Mouse (Mus musculus) liver, adult 2 months (tissue): ENCODE results near the gene Cuedc2. TPM values are rescaled to one million over a fixed set of nuclear protein-coding genes. Genes with fewer than 3 reads are reported as not detected.

ENCODE experiments used
- DNase-seq: peaks from one replicate; pipeline ENCODE4 v3.0.0-alpha.2; 2011; ENCODE audit warnings: low read depth, low spot score; ENCODE audit errors: extremely low read depth
- H3K27ac ChIP-seq: fragments of 200-500 bp; replicated peaks from 2 replicates; pipeline ENCODE4 v1.5.1; 2012; ENCODE audit warnings: low read depth, mild to moderate bottlenecking, control low read depth, inconsistent platforms, low read length; ENCODE audit not compliant: insufficient read depth
- H3K27me3 ChIP-seq: fragments of 200-500 bp; 2 replicates; pipeline ENCODE4 v1.6.1; 2012; ENCODE audit warnings: mild to moderate bottlenecking, moderate library complexity, low read length, inconsistent platforms; ENCODE audit not compliant: control insufficient read depth, insufficient read depth
- H3K36me3 ChIP-seq: fragments of 200-500 bp; 2 replicates; pipeline ENCODE4 v1.6.1; 2012; ENCODE audit warnings: low read length, inconsistent platforms; ENCODE audit not compliant: control insufficient read depth, insufficient read depth
- H3K4me1 ChIP-seq: fragments of 200-500 bp; 2 replicates; pipeline ENCODE4 v1.6.1; 2011; ENCODE audit warnings: low read length; ENCODE audit not compliant: control insufficient read depth, insufficient read depth
- H3K4me3 ChIP-seq: fragments of 200-500 bp; 2 replicates; pipeline ENCODE4 v1.5.1; 2011; ENCODE audit warnings: low read depth, mild to moderate bottlenecking, control low read depth, low read length, moderate library complexity; ENCODE audit not compliant: insufficient read depth
- H3K79me2 ChIP-seq: fragments of 200-500 bp; 2 replicates; pipeline ENCODE4 v1.6.1; 2012; ENCODE audit warnings: inconsistent platforms, mild to moderate bottlenecking, low read length, moderate library complexity; ENCODE audit not compliant: control insufficient read depth, insufficient read depth
- H3K9ac ChIP-seq: fragments of 200-500 bp; 2 replicates; pipeline ENCODE4 v1.6.1; 2012; ENCODE audit warnings: low read depth, mild to moderate bottlenecking, control low read depth, inconsistent platforms, low read length
- CTCF ChIP-seq: fragments of 200-500 bp; IDR thresholded peaks from 2 replicates; pipeline ENCODE4 v1.5.1; 2011; ENCODE audit warnings: low read depth, low read length, control low read depth
- POLR2A ChIP-seq: fragments of 200-500 bp; IDR thresholded peaks from 2 replicates; pipeline ENCODE4 v1.6.1; 2011; ENCODE audit warnings: low read length, control low read depth; ENCODE audit not compliant: insufficient read depth; ENCODE audit errors: extremely low read depth
- WGBS: fragments of 180-500 bp; shearing (Covaris S2); methylation state at CpG from one replicate; pipeline ENCODE4 v1.1.7; 2018; 5-methylcytosine and 5-hydroxymethylcytosine counted together
- polyA plus RNA-seq: library from polyadenylated mRNA; depleted of rRNA; stranded (reverse); fragments of >200 nt; gene quantifications from 2 replicates; pipeline ENCODE4 v1.2.3, GENCODE M21; 2012; rRNA removed
- total RNA-seq: library from RNA; depleted of rRNA; stranded (reverse); fragments of >200 nt; gene quantifications from 2 replicates; pipeline ENCODE4 v1.2.3, GENCODE M21; 2014; rRNA removed

The Cuedc2 gene
- total and polyA plus RNA-seq, 2 experiments = 19.5 to 24.6 TPM

- H3K4me1 ChIP-seq = no peaks in the 10 kb centered on the region
- no peak overlapping the region for H3K9ac ChIP-seq
- 97% methylated on average over 7 of the region's 7 CpGs for WGBS
- TF ChIP-seq CTCF (no peak), POLR2A (no peak)
- no peak overlapping the region for H3K4me3 ChIP-seq
- DNase-seq = no peak
- no peak overlapping the region for H3K27ac ChIP-seq
- peaks cover 36% of the 10 kb centered on the region for H3K36me3 ChIP-seq
- no peaks in the 10 kb centered on the region for H3K27me3 ChIP-seq
- no peaks in the 10 kb centered on the region for H3K79me2 ChIP-seq
Observed at GRCm38 (mm10) chr19:46285631-46286030, 52.9 kb downstream of the Cuedc2 start.

GRCm38 (mm10) chr19:46284686-46285085 lies 53.8 kb downstream of the Cuedc2 start:
- Histone ChIP-seq H3K4me1 (no peaks in the 10 kb centered on the region), H3K27me3 (no peaks in the 10 kb centered on the region), H3K4me3 (no peak overlapping the region), H3K9ac (no peak overlapping the region), H3K79me2 (no peaks in the 10 kb centered on the region), H3K36me3 (peaks cover 45% of the 10 kb centered on the region), H3K27ac (no peak overlapping the region)
- WGBS = 95% methylated on average over 4 of the region's 4 CpGs
- no peak for TF ChIP-seq CTCF
- TF ChIP-seq POLR2A = no peak
- DNase-seq = no peak

GRCm38 (mm10) chr19:46282081-46282849 lies 56.2 kb downstream of the Cuedc2 start:
- no peaks in the 10 kb centered on the region for H3K27me3 ChIP-seq
- H3K36me3 ChIP-seq = peaks cover 55% of the 10 kb centered on the region
- H3K4me3 ChIP-seq = no peak overlapping the region
- no peak for DNase-seq
- TF ChIP-seq POLR2A = no peak
- peak; percentile 41 for TF ChIP-seq CTCF
- 97% methylated on average over 11 of the region's 11 CpGs for WGBS
- no peaks in the 10 kb centered on the region for H3K4me1 ChIP-seq
- H3K79me2 ChIP-seq = no peaks in the 10 kb centered on the region
- no peak overlapping the region for H3K9ac ChIP-seq
- no peak overlapping the region for H3K27ac ChIP-seq

Other genes with a start within 250 kb of the Cuedc2 start
- gene Elovl3, start 206.8 kb downstream of the Cuedc2 start, total RNA-seq = 0.67 and 9.8 TPM in 2 replicates
- 2.6 and 3.7 TPM in 2 replicates for gene Elovl3, start 206.8 kb downstream of the Cuedc2 start, polyA plus RNA-seq
- gene Pitx3, start 190.4 kb downstream of the Cuedc2 start, total RNA-seq = not detected in 2 replicates
- gene Pitx3, start 190.4 kb downstream of the Cuedc2 start, polyA plus RNA-seq = not detected in 2 replicates
- 25.0 and 25.7 TPM in 2 replicates for gene Gbf1, start 186.2 kb downstream of the Cuedc2 start, total RNA-seq
- 49.3 and 58.1 TPM in 2 replicates for gene Gbf1, start 186.2 kb downstream of the Cuedc2 start, polyA plus RNA-seq
- gene Nfkb2, start 34.4 kb downstream of the Cuedc2 start, total RNA-seq = 3.7 and 4.7 TPM in 2 replicates
- gene Nfkb2, start 34.4 kb downstream of the Cuedc2 start, polyA plus RNA-seq = 8.1 and 9.3 TPM in 2 replicates
- gene Psd, start 11.5 kb downstream of the Cuedc2 start, total RNA-seq = 0.27 and 0.46 TPM in 2 replicates
- 0.57 and 0.71 TPM in 2 replicates for gene Psd, start 11.5 kb downstream of the Cuedc2 start, polyA plus RNA-seq
- gene Fbxl15, start 10.5 kb downstream of the Cuedc2 start, total RNA-seq = 6.2 and 6.4 TPM in 2 replicates
- gene Fbxl15, start 10.5 kb downstream of the Cuedc2 start, polyA plus RNA-seq = 15.1 and 22.6 TPM in 2 replicates
- 1.2 and 1.3 TPM in 2 replicates for gene Mfsd13a, start 2.4 kb upstream of the Cuedc2 start, total RNA-seq
- 17.9 and 22.0 TPM in 2 replicates for gene Mfsd13a, start 2.4 kb upstream of the Cuedc2 start, polyA plus RNA-seq
- gene 2310034G01Rik, start 11.6 kb upstream of the Cuedc2 start, total RNA-seq = 0.09 and 0.40 TPM in 2 replicates
- gene 2310034G01Rik, start 11.6 kb upstream of the Cuedc2 start, polyA plus RNA-seq = 0.10 and 0.25 TPM in 2 replicates
- gene Actr1a, start 57.0 kb upstream of the Cuedc2 start, total RNA-seq = 29.7 and 32.5 TPM in 2 replicates
- gene Actr1a, start 57.0 kb upstream of the Cuedc2 start, polyA plus RNA-seq = 40.9 and 46.2 TPM in 2 replicates
- gene Sufu, start 58.2 kb upstream of the Cuedc2 start, total RNA-seq = 1.1 and 2.3 TPM in 2 replicates
- 2.8 and 3.2 TPM in 2 replicates for gene Sufu, start 58.2 kb upstream of the Cuedc2 start, polyA plus RNA-seq
- gene Trim8, start 163.0 kb upstream of the Cuedc2 start, total RNA-seq = 7.3 and 9.9 TPM in 2 replicates
- gene Trim8, start 163.0 kb upstream of the Cuedc2 start, polyA plus RNA-seq = 17.7 and 20.0 TPM in 2 replicates
- gene Arl3, start 234.5 kb upstream of the Cuedc2 start, total RNA-seq = 21.9 and 25.1 TPM in 2 replicates
- 8.7 and 12.7 TPM in 2 replicates for gene Arl3, start 234.5 kb upstream of the Cuedc2 start, polyA plus RNA-seq
- gene Sfxn2, start 234.7 kb upstream of the Cuedc2 start, total RNA-seq = 33.8 and 34.6 TPM in 2 replicates
- 13.9 and 15.1 TPM in 2 replicates for gene Sfxn2, start 234.7 kb upstream of the Cuedc2 start, polyA plus RNA-seq